Mouse (Mus musculus): ENCODE data around the gene Anapc16. TPM values are rescaled to one million over a fixed set of nuclear protein-coding genes. Genes with fewer than 3 reads are reported as not detected.

The Anapc16 gene
- polyA plus RNA-seq (2016; fragmentation: Nextera tagmentation; extraction: Ambion mirVana): 116 and 122 TPM in 2 replicates

DNA sequence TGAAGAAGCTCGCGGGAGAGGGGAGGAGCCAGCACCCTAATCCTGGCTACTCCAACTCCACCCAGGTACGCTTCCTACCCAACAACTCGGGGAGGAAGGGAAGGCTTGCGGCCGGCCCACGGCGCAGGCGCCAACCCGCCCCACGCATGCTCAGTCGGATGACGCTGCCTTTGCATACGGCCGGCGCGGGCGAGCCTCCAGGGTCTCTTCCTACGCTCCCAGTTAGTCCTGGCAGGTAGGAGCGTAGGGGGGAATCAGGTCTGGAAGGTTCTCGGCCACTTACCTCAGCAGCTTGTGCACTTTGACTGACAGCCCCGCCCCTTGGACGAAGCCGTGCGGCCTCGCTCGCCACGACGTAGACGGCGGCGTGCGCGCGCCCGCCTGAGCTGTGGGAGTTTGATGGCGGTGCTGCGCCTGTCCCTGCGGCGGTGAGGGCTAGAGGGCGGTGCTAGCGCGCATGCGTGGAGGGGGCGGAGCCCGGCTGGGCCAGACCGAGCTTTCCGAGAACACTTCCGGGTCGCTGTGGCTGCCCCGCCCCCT, at the start of gene Anapc16, which contains the start of gene Ascc1:
TSS of gene Anapc16 (minus strand) at position 463 of the 540 bp plus-strand sequence.
TSS of gene Ascc1 (plus strand) at position 133 of the 540 bp plus-strand sequence.
- 0% methylated on average over 51 of the region's 51 CpGs for WGBS
- Histone ChIP-seq H3K27me3 (replicated peaks) (no peaks in the 10 kb centered on the region), H3K4me1 (peaks cover 17% of the 10 kb centered on the region), H3K27ac (peak within 1 kb of the TSS; percentile 87), H3K36me3 (peaks cover 3% of the 10 kb centered on the region; the same call in 1 of the 2 replicates), H3K9me3 (no peaks in the 10 kb centered on the region), H3K4me2 (replicated peaks) (peak within 1 kb of the TSS; percentile 81), H3K4me3 (peak within 1 kb of the TSS; percentile 56), H3K9ac (peak within 1 kb of the TSS; percentile 71)
- ATAC-seq (ENCODE audit: low FRiP score, low read depth): peak; percentile 97

DNA sequence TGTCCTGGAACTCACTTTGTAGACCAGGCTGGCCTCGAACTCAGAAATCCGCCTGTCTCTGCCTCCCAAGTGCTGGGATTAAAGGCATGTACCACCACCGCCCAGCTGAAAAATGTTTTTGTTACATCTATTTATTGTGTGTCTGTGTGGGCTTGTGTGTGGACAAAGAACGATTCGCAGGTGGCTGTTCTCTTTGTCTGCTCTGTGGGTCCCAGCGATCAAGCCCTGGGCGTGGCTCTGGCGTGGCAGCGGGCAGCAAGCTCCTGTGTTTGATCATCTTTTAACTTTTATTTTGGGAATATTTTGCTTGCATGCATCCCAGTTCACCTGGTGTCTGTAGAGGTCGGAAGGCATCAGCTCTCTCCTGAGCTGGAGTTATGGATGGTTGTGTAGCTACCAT, 47.6 kb upstream of the Anapc16 start:
- Histone ChIP-seq H3K4me3 (no peak overlapping the region), H3K27me3 (replicated peaks) (no peaks in the 10 kb centered on the region), H3K4me2 (replicated peaks) (no peak overlapping the region), H3K9me3 (no peaks in the 10 kb centered on the region), H3K4me1 (no peaks in the 10 kb centered on the region), H3K27ac (no peak overlapping the region), H3K9ac (no peak overlapping the region), H3K36me3 (peaks cover 4% of the 10 kb centered on the region; the same call in 1 of the 2 replicates)
- 93% methylated on average over 10 of the region's 10 CpGs for WGBS
- ATAC-seq (ENCODE audit: low FRiP score, low read depth): no peak

DNA sequence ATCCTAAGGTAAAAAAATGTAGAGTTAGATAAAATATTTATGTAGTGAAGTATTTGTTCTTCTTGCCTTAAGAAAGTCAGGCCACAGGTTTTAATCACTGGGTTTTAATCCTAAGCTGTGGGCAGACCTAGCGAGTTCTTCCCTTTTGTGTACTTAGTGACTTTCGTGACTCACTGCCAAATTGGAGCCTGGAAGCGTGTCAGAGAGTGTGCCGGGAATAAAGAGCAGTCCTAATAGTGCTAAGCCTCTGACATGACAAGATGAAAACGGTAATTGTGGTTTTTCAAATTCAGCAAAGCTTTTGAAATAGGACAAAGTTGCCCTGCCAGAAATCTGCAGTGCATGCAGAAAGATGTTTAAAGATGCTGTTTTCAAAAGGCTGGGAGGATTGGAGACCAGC, 43.8 kb upstream of the Anapc16 start:
- Histone ChIP-seq H3K9ac (no peak overlapping the region), H3K27me3 (replicated peaks) (no peaks in the 10 kb centered on the region), H3K4me3 (no peak overlapping the region), H3K4me2 (replicated peaks) (no peak overlapping the region), H3K36me3 (peaks cover 4% of the 10 kb centered on the region; the same call in 1 of the 2 replicates), H3K27ac (no peak overlapping the region), H3K4me1 (no peaks in the 10 kb centered on the region), H3K9me3 (no peaks in the 10 kb centered on the region)
- ATAC-seq (ENCODE audit: low FRiP score, low read depth): no peak
- 57% methylated on average over 5 of the region's 5 CpGs for WGBS

DNA sequence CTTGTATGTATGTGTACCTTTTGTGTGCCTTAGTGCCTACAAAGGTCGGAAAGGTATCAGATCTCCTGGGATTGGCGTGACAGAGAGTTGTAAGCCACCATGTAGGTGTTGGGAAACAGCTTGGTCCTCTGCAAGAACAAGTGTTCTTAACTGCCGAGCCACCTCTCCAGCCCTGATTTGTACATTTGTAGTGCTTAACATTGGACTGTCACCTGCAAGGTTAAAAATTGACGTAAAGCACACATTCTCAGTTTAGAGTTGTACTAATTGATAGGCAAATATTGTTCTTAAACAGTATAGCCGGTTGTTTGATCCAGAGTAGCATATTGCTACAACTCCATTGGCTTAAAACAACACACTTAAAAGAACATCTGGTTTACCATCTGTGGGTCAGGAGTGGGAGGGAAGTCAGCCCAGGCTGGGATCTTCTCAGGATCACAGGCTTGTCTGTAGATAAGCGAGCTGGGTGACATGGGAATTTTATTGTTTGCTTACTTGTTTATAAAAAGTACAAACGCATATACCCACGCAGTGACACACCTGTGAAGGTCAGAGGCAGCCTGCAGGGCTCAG, 39.5 kb upstream of the Anapc16 start:
- Histone ChIP-seq H3K4me2 (replicated peaks) (no peak overlapping the region), H3K4me1 (no peaks in the 10 kb centered on the region), H3K27ac (no peak overlapping the region), H3K4me3 (no peak overlapping the region), H3K9ac (no peak overlapping the region), H3K36me3 (no peaks in the 10 kb centered on the region), H3K9me3 (no peaks in the 10 kb centered on the region), H3K27me3 (replicated peaks) (no peaks in the 10 kb centered on the region)
- ATAC-seq (ENCODE audit: low FRiP score, low read depth): no peak
- WGBS: 86% methylated on average over 8 of the region's 8 CpGs

DNA sequence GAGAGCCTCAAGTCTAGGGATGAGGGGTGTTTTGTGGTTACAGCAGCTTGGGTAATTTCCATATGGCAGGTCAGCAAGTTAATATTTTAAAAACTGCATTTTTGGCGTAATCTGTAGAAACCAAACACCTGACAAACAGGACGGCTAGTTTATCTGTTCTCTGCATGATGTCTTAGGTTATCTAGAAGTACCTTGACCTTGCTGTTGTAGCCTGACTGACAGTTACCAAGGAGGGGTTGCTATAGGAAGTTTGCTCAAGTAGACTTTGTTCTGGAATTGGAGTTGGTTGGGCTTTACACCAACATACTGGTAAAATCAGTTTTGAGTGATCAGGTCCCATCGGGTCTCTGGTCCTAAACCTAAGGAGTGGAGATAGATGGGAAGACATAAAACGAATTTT, 32.8 kb upstream of the Anapc16 start:
- WGBS: 84% methylated on average over 4 of the region's 4 CpGs

DNA sequence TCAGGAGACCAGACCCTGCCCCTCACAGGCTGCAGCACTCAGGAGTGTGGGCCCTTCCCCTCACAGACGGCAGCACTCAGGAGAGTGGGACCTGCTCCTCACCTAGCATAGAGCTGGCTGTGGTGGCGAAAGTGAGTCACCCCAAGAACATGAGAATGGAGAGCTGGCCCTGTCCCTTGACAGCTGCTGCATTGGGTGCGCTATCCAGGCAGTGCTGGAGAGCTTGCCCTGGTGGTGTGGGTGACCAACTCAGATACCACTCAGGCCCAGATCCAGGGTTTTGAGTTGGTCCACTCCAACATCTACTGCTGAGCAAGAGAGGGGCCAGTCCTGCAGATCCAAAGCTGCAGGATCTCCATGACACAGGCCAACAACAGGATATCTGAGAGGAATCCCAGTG, 31.7 kb upstream of the Anapc16 start:
- no peaks in the 10 kb centered on the region for H3K27me3 ChIP-seq (replicated peaks)
- 81% methylated on average over 3 of the region's 3 CpGs for WGBS
- no peak overlapping the region for H3K4me2 ChIP-seq (replicated peaks)
- peaks cover 10% of the 10 kb centered on the region; the same call in 1 of the 2 replicates for H3K4me1 ChIP-seq
- H3K27ac ChIP-seq: no peak overlapping the region
- H3K4me3 ChIP-seq: no peak overlapping the region
- H3K9me3 ChIP-seq: no peaks in the 10 kb centered on the region
- no peak for ATAC-seq (ENCODE audit: low FRiP score, low read depth)
- H3K36me3 ChIP-seq: no peaks in the 10 kb centered on the region
- no peak overlapping the region for H3K9ac ChIP-seq

More for the DNA sequence above, 32.8 kb upstream of the Anapc16 start:
- Histone ChIP-seq H3K4me3 (no peak overlapping the region), H3K4me1 (peaks cover 10% of the 10 kb centered on the region; the same call in 1 of the 2 replicates), H3K4me2 (replicated peaks) (no peak overlapping the region), H3K9me3 (no peaks in the 10 kb centered on the region), H3K27ac (no peak overlapping the region), H3K36me3 (no peaks in the 10 kb centered on the region), H3K27me3 (replicated peaks) (no peaks in the 10 kb centered on the region), H3K9ac (no peak overlapping the region)
- ATAC-seq (ENCODE audit: low FRiP score, low read depth): no peak

DNA sequence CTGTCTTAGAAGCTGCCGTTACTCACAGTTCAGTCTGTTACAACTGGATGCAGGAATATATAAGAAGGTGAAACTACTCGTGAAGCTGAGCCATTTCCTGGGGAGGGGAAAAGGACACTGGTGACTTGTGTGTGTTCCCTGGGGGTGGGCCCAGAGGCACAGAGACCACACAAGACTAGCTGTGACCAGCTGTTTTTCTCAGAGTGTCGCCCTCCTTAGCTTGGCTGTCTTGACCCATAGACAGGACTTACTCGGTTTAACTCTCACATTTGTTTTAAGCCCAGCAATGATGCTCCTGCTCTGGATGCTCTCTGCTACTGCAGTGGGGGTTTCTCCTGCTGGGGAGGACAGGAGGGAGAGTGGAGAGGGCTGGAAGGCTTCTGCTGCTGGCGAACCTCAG, 30.1 kb upstream of the Anapc16 start:
- Histone ChIP-seq H3K27me3 (replicated peaks) (no peaks in the 10 kb centered on the region), H3K4me1 (peaks cover 18% of the 10 kb centered on the region), H3K36me3 (no peaks in the 10 kb centered on the region), H3K27ac (no peak overlapping the region), H3K9me3 (no peaks in the 10 kb centered on the region), H3K9ac (no peak overlapping the region), H3K4me2 (replicated peaks) (no peak overlapping the region), H3K4me3 (no peak overlapping the region)
- WGBS: 62% methylated on average over 5 of the region's 5 CpGs
- ATAC-seq (ENCODE audit: low FRiP score, low read depth): no peak

DNA sequence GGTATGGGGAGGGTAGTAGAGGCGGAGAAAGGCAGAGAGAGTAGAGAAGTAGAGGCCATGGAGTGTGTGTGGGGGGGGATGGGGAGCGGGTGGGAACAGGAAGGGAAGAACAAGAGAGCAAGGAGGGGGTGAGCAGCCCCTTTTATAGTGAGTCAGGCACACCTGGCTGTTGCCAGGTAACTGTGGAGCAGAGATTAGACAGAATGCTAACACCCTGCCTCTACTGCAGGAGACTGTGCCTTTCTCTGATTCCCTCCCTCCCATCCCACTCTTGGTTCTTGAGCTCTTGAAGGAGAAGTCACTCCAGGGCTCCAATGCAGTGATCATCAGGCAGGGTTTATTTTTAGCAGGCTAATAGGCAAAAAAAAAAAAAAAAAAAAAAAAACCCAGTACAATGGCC, 29.7 kb upstream of the Anapc16 start:
- H3K9ac ChIP-seq: no peak overlapping the region
- WGBS: 40% methylated on average over 2 of the region's 2 CpGs
- ATAC-seq (ENCODE audit: low FRiP score, low read depth): no peak
- no peak overlapping the region for H3K27ac ChIP-seq
- H3K36me3 ChIP-seq: no peaks in the 10 kb centered on the region
- no peaks in the 10 kb centered on the region for H3K9me3 ChIP-seq
- H3K4me1 ChIP-seq: peaks cover 18% of the 10 kb centered on the region
- no peak overlapping the region for H3K4me3 ChIP-seq
- H3K4me2 ChIP-seq (replicated peaks): no peak overlapping the region
- no peaks in the 10 kb centered on the region for H3K27me3 ChIP-seq (replicated peaks)

DNA sequence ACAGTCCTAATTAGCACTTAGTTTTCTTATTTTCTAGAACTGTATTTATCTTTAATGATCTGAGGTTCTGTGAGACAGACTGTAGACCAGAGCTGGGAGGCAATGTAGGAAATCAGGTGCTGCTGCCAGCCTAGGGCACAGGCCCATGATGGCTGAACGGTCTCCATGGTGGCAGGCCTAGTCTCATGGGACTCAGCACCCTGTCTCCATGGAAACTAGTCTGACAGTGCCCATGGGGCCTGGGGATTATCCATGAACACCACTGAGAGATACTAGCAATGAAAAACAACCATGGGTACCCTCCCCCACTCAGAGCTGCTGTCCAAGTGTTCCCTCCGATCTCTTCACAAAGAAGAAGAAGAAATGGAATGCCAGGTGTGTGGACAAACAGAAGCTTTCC, 29.1 kb upstream of the Anapc16 start:
- H3K4me1 ChIP-seq: peaks cover 19% of the 10 kb centered on the region
- no peak overlapping the region for H3K4me3 ChIP-seq
- 59% methylated on average over 2 of the region's 2 CpGs for WGBS
- no peak overlapping the region for H3K4me2 ChIP-seq (replicated peaks)
- ATAC-seq (ENCODE audit: low FRiP score, low read depth): peak; percentile 63; the same call in 1 of the 2 replicates
- H3K27ac ChIP-seq: no peak overlapping the region
- no peaks in the 10 kb centered on the region for H3K27me3 ChIP-seq (replicated peaks)
- H3K9me3 ChIP-seq: no peaks in the 10 kb centered on the region
- no peaks in the 10 kb centered on the region for H3K36me3 ChIP-seq
- H3K9ac ChIP-seq: no peak overlapping the region

DNA sequence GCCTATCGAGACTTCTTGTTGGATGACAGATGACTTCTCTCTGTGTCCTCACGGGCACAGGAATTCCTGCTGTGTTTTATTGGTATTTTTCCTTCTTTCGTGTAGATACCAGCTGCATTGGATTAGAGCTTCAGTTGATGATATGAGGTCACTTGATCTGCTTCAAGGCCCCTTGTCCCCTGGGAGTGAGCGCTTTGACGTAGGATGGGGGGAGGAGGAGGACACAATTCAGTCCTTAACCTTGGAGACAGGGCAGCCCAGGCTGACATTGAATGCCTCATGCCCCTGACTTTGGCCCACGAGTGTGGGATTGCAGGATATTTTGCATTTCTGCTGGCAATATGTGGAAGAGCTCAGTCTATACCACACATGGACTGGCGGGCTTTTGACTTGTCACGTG, 28.6 kb upstream of the Anapc16 start:
- H3K27ac ChIP-seq: no peak overlapping the region
- WGBS: 77% methylated on average over 8 of the region's 8 CpGs
- ATAC-seq (ENCODE audit: low FRiP score, low read depth): no peak
- H3K9me3 ChIP-seq: no peaks in the 10 kb centered on the region
- no peaks in the 10 kb centered on the region for H3K27me3 ChIP-seq (replicated peaks)
- no peaks in the 10 kb centered on the region for H3K36me3 ChIP-seq
- H3K9ac ChIP-seq: no peak overlapping the region
- H3K4me1 ChIP-seq: peaks cover 23% of the 10 kb centered on the region
- H3K4me2 ChIP-seq (replicated peaks): no peak overlapping the region
- H3K4me3 ChIP-seq: no peak overlapping the region

DNA sequence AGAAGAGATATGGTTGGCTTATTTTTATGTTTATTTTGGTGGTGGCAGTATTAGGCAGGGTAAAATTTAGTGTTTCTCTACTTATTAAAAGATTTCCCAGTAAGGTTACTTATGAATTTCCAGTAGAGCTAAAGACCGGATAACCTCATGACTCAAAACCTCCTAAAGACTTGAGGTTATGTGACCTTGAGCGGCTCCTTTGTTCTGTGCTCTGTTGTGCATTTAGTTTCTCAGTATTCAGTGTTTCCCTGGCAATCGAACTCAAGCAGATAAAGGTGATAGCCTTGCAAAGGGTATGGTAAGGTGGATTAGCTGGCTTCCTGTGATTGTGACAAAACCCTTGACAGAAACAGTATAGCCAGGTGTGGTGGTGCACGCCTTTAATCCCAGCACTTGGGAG, 26.5 kb upstream of the Anapc16 start:
- peaks cover 26% of the 10 kb centered on the region for H3K4me1 ChIP-seq
- H3K4me3 ChIP-seq: no peak overlapping the region
- no peak for ATAC-seq (ENCODE audit: low FRiP score, low read depth)
- H3K27me3 ChIP-seq (replicated peaks): no peaks in the 10 kb centered on the region
- H3K9me3 ChIP-seq: no peaks in the 10 kb centered on the region
- WGBS: 89% methylated on average over 4 of the region's 4 CpGs
- no peak overlapping the region for H3K4me2 ChIP-seq (replicated peaks)
- H3K36me3 ChIP-seq: no peaks in the 10 kb centered on the region
- no peak overlapping the region for H3K27ac ChIP-seq
- H3K9ac ChIP-seq: no peak overlapping the region

DNA sequence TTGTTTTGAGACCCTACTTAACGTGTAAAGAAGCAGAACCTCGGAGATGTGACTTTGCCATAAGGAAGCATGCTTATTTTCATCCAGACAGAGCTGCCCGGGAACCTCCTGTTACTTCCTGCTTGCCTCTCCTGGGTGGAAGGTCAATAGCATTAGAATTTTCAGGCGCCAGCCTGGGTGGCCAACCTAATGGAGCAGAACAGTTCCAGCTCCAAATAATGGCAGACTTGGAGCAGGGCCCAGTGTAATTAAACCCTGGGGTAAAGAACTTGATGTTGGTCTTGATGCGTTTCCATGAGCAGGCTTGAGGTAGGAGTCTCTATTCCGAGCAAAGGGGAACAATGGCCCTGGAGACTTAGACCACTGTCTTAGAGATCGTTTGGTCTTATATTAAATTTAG, 26.0 kb upstream of the Anapc16 start:
- ATAC-seq (ENCODE audit: low FRiP score, low read depth): no peak
- peaks cover 26% of the 10 kb centered on the region for H3K4me1 ChIP-seq
- H3K4me2 ChIP-seq (replicated peaks): no peak overlapping the region
- no peaks in the 10 kb centered on the region for H3K36me3 ChIP-seq
- H3K9ac ChIP-seq: no peak overlapping the region
- no peaks in the 10 kb centered on the region for H3K9me3 ChIP-seq
- no peak overlapping the region for H3K27ac ChIP-seq
- no peak overlapping the region for H3K4me3 ChIP-seq
- H3K27me3 ChIP-seq (replicated peaks): no peaks in the 10 kb centered on the region
- WGBS: 70% methylated on average over 7 of the region's 7 CpGs

DNA sequence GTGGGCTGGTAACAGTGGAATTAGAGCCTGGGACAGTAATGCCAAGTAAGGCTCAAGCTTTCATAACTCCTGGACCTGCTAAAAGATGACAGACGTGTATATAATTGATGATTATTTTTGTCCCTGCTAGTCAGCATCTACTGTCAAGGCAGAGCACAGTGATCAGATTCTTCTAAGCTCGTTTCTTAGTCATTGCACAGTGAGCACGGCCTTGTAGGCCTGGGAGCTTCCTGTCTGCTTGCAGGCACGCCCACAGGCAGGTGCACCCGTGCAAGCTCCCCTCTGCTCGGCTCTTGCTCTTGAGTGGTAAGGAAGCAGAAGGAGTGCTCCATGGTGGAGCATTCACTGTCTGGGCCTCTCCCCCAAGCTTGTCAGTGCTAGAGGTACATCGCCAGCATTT, 25.2 kb upstream of the Anapc16 start:
- Histone ChIP-seq H3K27ac (0 out of 2 replicates have a peak overlapping the region, but pooled peaks have one; percentile 42), H3K4me2 (replicated peaks) (no peak overlapping the region), H3K36me3 (no peaks in the 10 kb centered on the region), H3K9me3 (no peaks in the 10 kb centered on the region), H3K9ac (no peak overlapping the region), H3K4me1 (peaks cover 25% of the 10 kb centered on the region), H3K27me3 (replicated peaks) (no peaks in the 10 kb centered on the region), H3K4me3 (no peak overlapping the region)
- no peak for ATAC-seq (ENCODE audit: low FRiP score, low read depth)
- 85% methylated on average over 7 of the region's 7 CpGs for WGBS
